Mouse (Mus musculus) midbrain, embryonic 16.5 days (tissue): Measurements from ENCODE around the gene Ndst2. TPM values are rescaled to one million over a fixed set of nuclear protein-coding genes. Genes with fewer than 3 reads are reported as not detected.

Experiments used
- ATAC-seq: fragments of 200-750 bp; cut with Nextera tagmentation; 2 replicates; pipeline ENCODE4 v1.8.0; 2017; ENCODE audit warnings: moderate TSS enrichment
- H3K27ac ChIP-seq: fragments of 300-500 bp; sonication (generic); 2 replicates; pipeline ENCODE4 v1.5.1; 2014; ENCODE audit warnings: mild to moderate bottlenecking, low read length, mixed read lengths
- H3K27me3 ChIP-seq: fragments of 300-500 bp; sonication (generic); 2 replicates; pipeline ENCODE4 v1.6.1; 2014; ENCODE audit warnings: low read depth, low read length, mixed read lengths; ENCODE audit not compliant: control insufficient read depth, insufficient read depth
- H3K36me3 ChIP-seq: fragments of 300-500 bp; sonication (generic); 2 replicates; pipeline ENCODE4 v1.6.1; 2014; ENCODE audit warnings: mild to moderate bottlenecking, low read length, moderate library complexity, mixed read lengths; ENCODE audit not compliant: control insufficient read depth, insufficient read depth
- H3K4me1 ChIP-seq: fragments of 300-500 bp; sonication (generic); 2 replicates; pipeline ENCODE4 v1.6.1; 2014; ENCODE audit warnings: mild to moderate bottlenecking, low read length, mixed read lengths; ENCODE audit not compliant: control insufficient read depth, insufficient read depth
- H3K4me2 ChIP-seq: fragments of 300-500 bp; sonication (generic); 2 replicates; pipeline ENCODE4 v1.6.1; 2014; ENCODE audit warnings: mild to moderate bottlenecking, low read length, mixed read lengths
- H3K4me3 ChIP-seq: fragments of 300-500 bp; sonication (generic); 2 replicates; pipeline ENCODE4 v1.5.1; 2014; ENCODE audit warnings: low read depth, mild to moderate bottlenecking, low read length, moderate library complexity, mixed read lengths
- H3K9ac ChIP-seq: fragments of 300-500 bp; sonication (generic); 2 replicates; pipeline ENCODE4 v1.6.1; 2014; ENCODE audit warnings: low read depth, low read length, mixed read lengths
- H3K9me3 ChIP-seq: fragments of 300-500 bp; sonication (generic); replicated peaks from 2 replicates; pipeline ENCODE4 v1.6.1; 2014; ENCODE audit warnings: mild to moderate bottlenecking, low read length, mixed read lengths; ENCODE audit not compliant: control insufficient read depth, poor library complexity, severe bottlenecking
- WGBS: fragments of 180-500 bp; shearing (Covaris S2); extraction: QIAGEN DNeasy Blood & Tissue Kit; methylation state at CpG from one replicate; pipeline ENCODE4 v1.1.7; 2014; 5-methylcytosine and 5-hydroxymethylcytosine counted together
- polyA plus RNA-seq: library from polyadenylated mRNA; unstranded; fragments of >200 nt; fragmentation: Nextera tagmentation; extraction: Ambion mirVana; gene quantifications from 2 replicates; pipeline ENCODE4 v1.2.1, GENCODE M21; 2015

Ndst2 gene
- polyA plus RNA-seq, 1 experiment from 2014 or later: 19.3 TPM

DNA sequence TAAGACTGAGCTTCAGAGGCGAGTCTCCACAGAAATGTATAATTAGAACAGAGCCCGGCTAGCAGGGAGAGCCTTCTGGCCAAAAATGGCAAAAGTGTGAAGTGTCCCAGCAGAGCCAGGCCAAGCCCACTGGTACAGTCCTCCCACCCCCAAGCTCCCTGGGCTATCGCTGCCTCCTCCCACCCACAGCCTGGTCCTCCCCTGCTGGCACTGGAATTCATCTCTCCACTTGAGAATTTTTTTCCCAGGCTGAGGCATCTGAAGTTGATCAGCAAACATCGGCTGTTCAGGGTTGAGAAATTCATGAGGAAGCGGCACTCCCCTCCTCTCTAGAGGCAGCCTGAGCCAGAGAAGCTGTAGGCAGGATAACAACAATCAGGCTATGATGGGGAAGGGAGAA is 34.2 kb upstream of the Ndst2 start:
- Histone ChIP-seq H3K4me1 (peaks cover 2% of the 10 kb centered on the region; the same call in 1 of the 2 replicates), H3K27me3 (no peaks in the 10 kb centered on the region), H3K27ac (no peak overlapping the region), H3K36me3 (peaks cover 22% of the 10 kb centered on the region), H3K4me2 (no peak overlapping the region), H3K4me3 (no peak overlapping the region), H3K9ac (no peak overlapping the region), H3K9me3 (no peaks in the 10 kb centered on the region)
- WGBS: 75% methylated on average over 5 of the region's 5 CpGs
- ATAC-seq: no peak

DNA sequence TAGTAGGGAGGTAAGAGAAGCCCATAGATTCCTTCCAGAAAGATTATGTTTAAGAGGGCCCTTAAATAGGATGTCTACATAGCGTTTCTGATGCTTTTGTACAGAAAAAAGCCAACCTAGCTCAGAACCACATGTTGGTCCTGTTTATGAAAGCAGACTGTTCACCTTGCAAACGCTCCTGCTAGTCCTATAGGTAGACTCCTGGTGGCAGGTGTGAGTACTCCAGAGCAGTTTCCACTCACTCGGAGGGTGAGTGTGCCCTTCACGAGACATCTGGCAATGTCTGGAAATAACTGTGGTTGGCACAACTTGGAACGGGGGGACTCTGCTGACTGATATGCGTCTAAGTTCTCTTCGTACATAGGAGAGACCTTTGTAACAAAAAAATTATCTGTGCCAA is 33.6 kb upstream of the Ndst2 start:
- 93% methylated on average over 7 of the region's 7 CpGs for WGBS
- H3K27ac ChIP-seq: no peak overlapping the region
- no peaks in the 10 kb centered on the region for H3K27me3 ChIP-seq
- no peak overlapping the region for H3K4me3 ChIP-seq
- peaks cover 22% of the 10 kb centered on the region for H3K36me3 ChIP-seq
- H3K9ac ChIP-seq: no peak overlapping the region
- no peak for ATAC-seq
- H3K4me1 ChIP-seq: no peaks in the 10 kb centered on the region
- H3K9me3 ChIP-seq: no peaks in the 10 kb centered on the region
- H3K4me2 ChIP-seq: no peak overlapping the region

- Histone ChIP-seq H3K36me3 (peaks cover 25% of the 10 kb centered on the region), H3K27me3 (no peaks in the 10 kb centered on the region)
These were observed 31.4 kb upstream of the Ndst2 start for GRCm38 (mm10) chr14:20765642-20766258.

DNA sequence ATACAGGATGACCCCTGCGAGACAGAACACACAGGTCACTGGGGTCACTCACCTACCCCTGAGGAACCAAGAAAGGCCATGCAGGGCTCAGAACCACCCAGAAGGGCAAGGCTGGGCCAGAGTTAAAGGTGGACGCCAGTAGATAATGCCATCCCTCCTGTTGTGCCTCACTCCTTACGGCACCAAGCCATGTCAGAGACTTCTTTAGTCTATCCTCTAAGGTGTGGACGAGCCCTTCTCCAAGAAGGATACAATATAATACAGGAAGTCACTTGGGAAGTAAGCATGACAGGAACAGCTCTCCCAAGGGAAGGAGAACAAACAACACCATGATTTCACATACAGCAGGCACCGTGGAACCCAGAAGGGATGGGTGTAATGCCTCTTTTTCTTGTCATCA is 30.6 kb upstream of the Ndst2 start:
- ATAC-seq: no peak
- H3K9ac ChIP-seq: no peak overlapping the region
- H3K27ac ChIP-seq: no peak overlapping the region
- no peaks in the 10 kb centered on the region for H3K4me1 ChIP-seq
- H3K9me3 ChIP-seq: no peaks in the 10 kb centered on the region
- 88% methylated on average over 5 of the region's 5 CpGs for WGBS
- H3K36me3 ChIP-seq: peaks cover 33% of the 10 kb centered on the region
- no peak overlapping the region for H3K4me2 ChIP-seq
- no peaks in the 10 kb centered on the region for H3K27me3 ChIP-seq
- H3K4me3 ChIP-seq: no peak overlapping the region

More at GRCm38 (mm10) chr14:20765642-20766258, 31.4 kb upstream of the Ndst2 start:
- Histone ChIP-seq H3K9me3 (no peaks in the 10 kb centered on the region), H3K27ac (no peak overlapping the region), H3K4me2 (no peak overlapping the region), H3K4me1 (no peaks in the 10 kb centered on the region), H3K4me3 (no peak overlapping the region), H3K9ac (no peak overlapping the region)
- 29% methylated on average over 12 of the region's 12 CpGs for WGBS
- ATAC-seq: peak; percentile 76; the same call in 1 of the 2 replicates

GRCm38 (mm10) chr14:20758768-20759435 is 24.5 kb upstream of the Ndst2 start:
- Histone ChIP-seq H3K4me2 (no peak overlapping the region), H3K9me3 (no peaks in the 10 kb centered on the region), H3K4me1 (no peaks in the 10 kb centered on the region), H3K9ac (no peak overlapping the region), H3K27ac (no peak overlapping the region), H3K4me3 (no peak overlapping the region), H3K36me3 (peaks cover 55% of the 10 kb centered on the region), H3K27me3 (no peaks in the 10 kb centered on the region)
- 83% methylated on average over 8 of the region's 8 CpGs for WGBS
- no peak for ATAC-seq

GRCm38 (mm10) chr14:20757370-20757907 is 23.1 kb upstream of the Ndst2 start:
- H3K4me3 ChIP-seq: no peak overlapping the region
- 93% methylated on average over 22 of the region's 22 CpGs for WGBS
- no peak for ATAC-seq
- H3K9ac ChIP-seq: no peak overlapping the region
- no peaks in the 10 kb centered on the region for H3K27me3 ChIP-seq
- no peak overlapping the region for H3K4me2 ChIP-seq
- no peaks in the 10 kb centered on the region for H3K4me1 ChIP-seq
- H3K36me3 ChIP-seq: peaks cover 57% of the 10 kb centered on the region
- H3K27ac ChIP-seq: no peak overlapping the region
- H3K9me3 ChIP-seq: no peaks in the 10 kb centered on the region

GRCm38 (mm10) chr14:20753792-20754191 is 19.4 kb upstream of the Ndst2 start:
- Histone ChIP-seq H3K27me3 (no peaks in the 10 kb centered on the region), H3K4me2 (no peak overlapping the region), H3K36me3 (peaks cover 35% of the 10 kb centered on the region), H3K4me1 (no peaks in the 10 kb centered on the region), H3K9me3 (no peaks in the 10 kb centered on the region), H3K27ac (no peak overlapping the region), H3K4me3 (no peak overlapping the region), H3K9ac (no peak overlapping the region)
- 88% methylated on average over 3 of the region's 3 CpGs for WGBS
- no peak for ATAC-seq

GRCm38 (mm10) chr14:20750503-20750902 is 16.1 kb upstream of the Ndst2 start:
- no peak overlapping the region for H3K4me2 ChIP-seq
- H3K27ac ChIP-seq: no peak overlapping the region
- WGBS: 93% methylated on average over 5 of the region's 5 CpGs
- no peak overlapping the region for H3K9ac ChIP-seq
- peaks cover 10% of the 10 kb centered on the region; the same call in 1 of the 2 replicates for H3K36me3 ChIP-seq
- H3K9me3 ChIP-seq: no peaks in the 10 kb centered on the region
- no peak overlapping the region for H3K4me3 ChIP-seq
- H3K4me1 ChIP-seq: no peaks in the 10 kb centered on the region
- no peak for ATAC-seq
- no peaks in the 10 kb centered on the region for H3K27me3 ChIP-seq

DNA sequence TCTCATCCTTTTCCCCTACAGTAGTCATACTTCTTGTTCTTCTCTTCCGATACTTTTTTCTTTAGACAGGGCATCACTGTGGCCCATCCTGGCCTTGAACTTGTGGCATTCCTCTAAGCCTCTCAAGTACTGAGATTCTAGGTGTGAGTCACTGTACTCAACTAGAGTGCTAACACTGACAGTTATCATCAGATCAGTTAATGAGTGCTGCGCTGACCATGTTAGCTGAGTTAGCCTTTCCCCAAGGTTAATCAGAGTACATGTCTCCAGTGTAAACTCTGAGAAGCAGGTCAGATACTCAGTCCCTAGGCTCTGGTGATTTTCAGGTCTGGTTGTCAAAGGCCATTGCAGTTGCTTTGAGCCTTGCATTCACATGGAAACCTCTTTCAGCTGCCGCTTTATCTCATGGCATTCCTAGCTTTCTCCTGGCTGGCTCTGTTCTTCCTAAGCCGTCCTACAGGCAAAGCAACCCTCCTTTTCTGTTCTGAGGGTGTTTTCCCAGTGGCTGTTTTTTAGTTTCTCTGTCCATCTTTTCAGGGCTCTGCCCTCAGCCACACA is 15.2 kb upstream of the Ndst2 start:
- ATAC-seq: no peak
- Histone ChIP-seq H3K27ac (no peak overlapping the region), H3K4me3 (no peak overlapping the region), H3K9me3 (no peaks in the 10 kb centered on the region), H3K4me2 (no peak overlapping the region), H3K9ac (no peak overlapping the region), H3K36me3 (peaks cover 10% of the 10 kb centered on the region; the same call in 1 of the 2 replicates), H3K4me1 (no peaks in the 10 kb centered on the region), H3K27me3 (no peaks in the 10 kb centered on the region)
- 88% methylated on average over 4 of the region's 4 CpGs for WGBS
